Comparison of ENCODE assay signal across 10 mouse cellular contexts in the genomic region with DNA sequence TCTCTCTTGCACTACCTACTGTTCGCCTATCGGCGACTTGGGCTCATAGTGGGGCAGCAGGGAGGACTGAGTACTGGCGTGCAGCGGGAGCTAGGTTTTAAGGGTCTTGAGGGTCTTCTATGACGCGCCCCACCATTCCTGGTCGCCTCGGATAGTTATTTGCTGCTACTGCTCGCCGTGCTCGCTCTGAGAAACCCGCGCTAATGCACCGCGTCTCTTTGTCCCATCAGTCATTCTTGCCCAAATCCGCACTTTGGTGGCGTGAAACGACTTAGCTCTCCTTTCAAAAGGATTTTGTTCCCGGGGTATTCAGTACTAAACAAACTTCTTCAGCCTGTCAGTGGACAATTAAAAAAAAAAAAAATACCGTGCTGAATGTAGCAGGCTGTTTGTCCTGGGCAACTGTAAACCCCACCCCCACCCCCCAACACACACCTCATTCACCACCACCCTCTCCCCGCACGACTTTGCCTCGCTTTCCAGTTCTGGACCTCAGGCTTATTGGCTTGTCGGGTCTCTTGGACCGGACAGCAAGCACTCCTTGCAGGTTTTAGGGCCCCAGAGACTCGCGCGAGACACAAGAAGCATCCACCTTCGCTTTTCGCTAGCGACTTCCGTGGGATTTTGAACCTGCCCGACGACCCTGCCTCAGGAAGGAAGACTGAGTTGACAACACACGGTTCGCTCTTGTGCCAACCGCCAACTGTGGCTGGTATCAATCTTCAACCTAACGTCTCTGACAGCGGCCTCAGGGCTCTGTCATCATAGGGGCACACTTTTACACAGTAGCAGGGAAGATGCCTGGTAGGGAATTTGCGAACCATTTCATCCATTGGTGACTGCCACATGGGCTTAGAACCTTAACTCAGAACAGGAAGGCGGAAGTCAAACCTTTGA. TPM values are rescaled to one million over a fixed set of nuclear protein-coding genes. Genes with fewer than 3 reads are reported as not detected.
DNase-seq lines count a peak whose midpoint lies in the region; ATAC-seq lines count a peak whose summit lies in the region.
"Had no signal": no experiment of that assay in that cellular context is flagged by ENCODE, and none has a peak within 500 bp of the region (broad histone marks: within the 10 kb centered on the region; RNA-seq: fewer than 3 reads in every experiment).

No protein-coding gene starts in this region.

- H3K4me2 ChIP-seq in forebrain, embryonic 12.5 days, result peak overlapping the region; percentile 42
- no peak overlapping the region for H3K4me2 ChIP-seq in limb, embryonic 13.5 days (replicated peaks)
- H3K4me2 ChIP-seq: lung, embryonic 15.5 days had no signal

- H3K36me3 ChIP-seq in megakaryocyte, embryonic 14.5 days (replicated peaks; ENCODE audit: low read length), result no peaks in the 10 kb centered on the region
- H3K36me3 ChIP-seq in forebrain, embryonic 12.5 days (replicated peaks), result no peaks in the 10 kb centered on the region
- no peaks in the 10 kb centered on the region for H3K36me3 ChIP-seq in limb, embryonic 13.5 days
- H3K36me3 ChIP-seq: lung, embryonic 15.5 days had no signal

- under 1% methylated on average over 42 of the region's 42 CpGs for WGBS in forebrain, embryonic 12.5 days
- under 1% methylated on average over 42 of the region's 42 CpGs for WGBS in limb, embryonic 13.5 days

- H3K9ac ChIP-seq in forebrain, embryonic 12.5 days, result no peak overlapping the region
- no peak overlapping the region for H3K9ac ChIP-seq in limb, embryonic 13.5 days
- H3K9ac ChIP-seq: lung, embryonic 15.5 days had no signal

- peak; percentile 24 for DNase-seq in retina, postnatal 1 day
- no peak for DNase-seq in adrenal gland, adult 18-20 months (ENCODE audit: low spot score in 2 of 2)
- DNase-seq in spleen, postnatal 36 days (ENCODE audit: low spot score in 2 of 2), result no peak
- no peak for DNase-seq in gastrocnemius, adult 8-10 months (ENCODE audit: low spot score in 2 of 2)
- DNase-seq: heart, postnatal 36 days had no signal

- H3K27ac ChIP-seq in forebrain, embryonic 12.5 days, result 0 out of 2 replicates have a peak overlapping the region, but pooled peaks have one; percentile 14
- no peak overlapping the region for H3K27ac ChIP-seq in limb, embryonic 13.5 days
- H3K27ac ChIP-seq: lung, embryonic 15.5 days had no signal

- ATAC-seq in megakaryocyte, adult 5-6 weeks (ENCODE audit: poor library complexity, severe bottlenecking), result no peak
- ATAC-seq in forebrain, embryonic 12.5 days (ENCODE audit: low FRiP score), result no peak
- no peak for ATAC-seq in limb, embryonic 13.5 days (ENCODE audit: low FRiP score, low read depth)

- peaks cover 40% of the 10 kb centered on the region for H3K4me1 ChIP-seq in megakaryocyte, embryonic 14.5 days
- peaks cover 91% of the 10 kb centered on the region for H3K4me1 ChIP-seq in forebrain, embryonic 12.5 days
- peaks cover 17% of the 10 kb centered on the region for H3K4me1 ChIP-seq in limb, embryonic 13.5 days

- H3K4me3 ChIP-seq in megakaryocyte, embryonic 14.5 days (replicated peaks), result peak overlapping the region; percentile 38
- peak overlapping the region; percentile 19 for H3K4me3 ChIP-seq in forebrain, embryonic 12.5 days (replicated peaks)
- 0 out of 2 replicates have a peak overlapping the region, but pooled peaks have one; percentile 2 for H3K4me3 ChIP-seq in limb, embryonic 13.5 days
- H3K4me3 ChIP-seq: lung, embryonic 15.5 days had no signal

- peaks cover 10% of the 10 kb centered on the region for H3K9me3 ChIP-seq in megakaryocyte, embryonic 14.5 days
- no peaks in the 10 kb centered on the region for H3K9me3 ChIP-seq in forebrain, embryonic 12.5 days
- H3K9me3 ChIP-seq in limb, embryonic 13.5 days, result no peaks in the 10 kb centered on the region
- H3K9me3 ChIP-seq: lung, embryonic 15.5 days had no signal

- peaks cover 98% of the 10 kb centered on the region for H3K27me3 ChIP-seq in megakaryocyte, embryonic 14.5 days (replicated peaks)
- peaks cover 94% of the 10 kb centered on the region for H3K27me3 ChIP-seq in forebrain, embryonic 12.5 days
- H3K27me3 ChIP-seq in limb, embryonic 13.5 days, result peaks cover 93% of the 10 kb centered on the region

RNA-seq across cellular contexts. Expression of gene Foxb1, which starts 4.1 kb away (rescaled TPM):
- not detected in 2 replicates for polyA plus RNA-seq in megakaryocyte, embryonic 14.5 days (2012; ENCODE audit: insufficient read depth, low replicate concordance)
- total RNA-seq in megakaryocyte, adult 5-6 weeks (2015), result not detected in 2 replicates
- not detected in 2 replicates for total RNA-seq in megakaryocyte, adult 5-6 weeks (2017)
- 2.8 and 3.6 TPM in 2 replicates for polyA plus RNA-seq in forebrain, embryonic 12.5 days (2016; fragmentation: Nextera tagmentation; extraction: Ambion mirVana)
- 0.08 and 0.24 TPM in 2 replicates for polyA plus RNA-seq in limb, embryonic 13.5 days (2015; fragmentation: Nextera tagmentation; extraction: Ambion mirVana)
- not detected for total RNA-seq in adrenal gland, adult 18-20 months (2021)
- total RNA-seq in gastrocnemius, adult 8-10 months (2022), result not detected
- total RNA-seq: heart, postnatal 36 days had no signal
- polyA plus RNA-seq: lung, embryonic 15.5 days had no signal
